Mouse (Mus musculus): ENCODE measurements at regions not wholly inside any gene's neighbourhood (a gene's known extent, or its start where the extent isn't known, plus 50 kb on each side); places are given as distances from the start of the nearest gene placed in this dataset.

GRCm38 (mm10) chr14:72942571-72942970, 106.3 kb downstream of the Cysltr2 start:
- no peak for ATAC-seq
- H3K9ac ChIP-seq (ENCODE audit: low read depth, low read length) = no peak overlapping the region
- H3K4me1 ChIP-seq (ENCODE audit: control insufficient read depth, insufficient read depth, low read length) = no peaks in the 10 kb centered on the region
- no peak overlapping the region for H3K4me3 ChIP-seq (ENCODE audit: low read depth, low read length)
- H3K36me3 ChIP-seq (ENCODE audit: control insufficient read depth, insufficient read depth, low read length) = no peaks in the 10 kb centered on the region
- H3K27ac ChIP-seq (ENCODE audit: low read length) = no peak overlapping the region
- no peak overlapping the region for H3K4me2 ChIP-seq (ENCODE audit: low read length)
- 89% methylated on average over 2 of the region's 2 CpGs for WGBS
- H3K27me3 ChIP-seq (ENCODE audit: control insufficient read depth, insufficient read depth, low read depth, low read length) = no peaks in the 10 kb centered on the region
- no peaks in the 10 kb centered on the region for H3K9me3 ChIP-seq (replicated peaks; ENCODE audit: control insufficient read depth, low read length, poor library complexity, severe bottlenecking)

- H3K4me2 ChIP-seq (ENCODE audit: low read length) = no peak overlapping the region
- H3K27me3 ChIP-seq (ENCODE audit: control insufficient read depth, insufficient read depth, low read depth, low read length) = no peaks in the 10 kb centered on the region
- H3K9me3 ChIP-seq (replicated peaks; ENCODE audit: control insufficient read depth, low read length, poor library complexity, severe bottlenecking) = no peaks in the 10 kb centered on the region
- H3K36me3 ChIP-seq (ENCODE audit: control insufficient read depth, insufficient read depth, low read length) = no peaks in the 10 kb centered on the region
- no peak for ATAC-seq
- H3K27ac ChIP-seq (ENCODE audit: low read length) = no peak overlapping the region
- no peak overlapping the region for H3K4me3 ChIP-seq (ENCODE audit: low read depth, low read length)
- no peaks in the 10 kb centered on the region for H3K4me1 ChIP-seq (ENCODE audit: control insufficient read depth, insufficient read depth, low read length)
- H3K9ac ChIP-seq (ENCODE audit: low read depth, low read length) = no peak overlapping the region
Measured at GRCm38 (mm10) chr14:72939067-72939393, 109.9 kb downstream of the Cysltr2 start.

GRCm38 (mm10) chr14:72938382-72939066, 110.4 kb downstream of the Cysltr2 start:
- no peak overlapping the region for H3K9ac ChIP-seq (ENCODE audit: low read depth, low read length)
- ATAC-seq = no peak
- no peaks in the 10 kb centered on the region for H3K27me3 ChIP-seq (ENCODE audit: control insufficient read depth, insufficient read depth, low read depth, low read length)
- no peaks in the 10 kb centered on the region for H3K4me1 ChIP-seq (ENCODE audit: control insufficient read depth, insufficient read depth, low read length)
- H3K4me3 ChIP-seq (ENCODE audit: low read depth, low read length) = no peak overlapping the region
- no peak overlapping the region for H3K4me2 ChIP-seq (ENCODE audit: low read length)
- no peak overlapping the region for H3K27ac ChIP-seq (ENCODE audit: low read length)
- no peaks in the 10 kb centered on the region for H3K36me3 ChIP-seq (ENCODE audit: control insufficient read depth, insufficient read depth, low read length)
- no peaks in the 10 kb centered on the region for H3K9me3 ChIP-seq (replicated peaks; ENCODE audit: control insufficient read depth, low read length, poor library complexity, severe bottlenecking)

GRCm38 (mm10) chr14:72933598-72933997, 115.3 kb downstream of the Cysltr2 start:
- Histone ChIP-seq H3K4me2 (ENCODE audit: low read length) (no peak overlapping the region), H3K27ac (ENCODE audit: low read length) (no peak overlapping the region), H3K9me3 (replicated peaks; ENCODE audit: control insufficient read depth, low read length, poor library complexity, severe bottlenecking) (no peaks in the 10 kb centered on the region), H3K9ac (ENCODE audit: low read depth, low read length) (no peak overlapping the region), H3K4me1 (ENCODE audit: control insufficient read depth, insufficient read depth, low read length) (no peaks in the 10 kb centered on the region), H3K27me3 (ENCODE audit: control insufficient read depth, insufficient read depth, low read depth, low read length) (no peaks in the 10 kb centered on the region), H3K4me3 (ENCODE audit: low read depth, low read length) (no peak overlapping the region), H3K36me3 (ENCODE audit: control insufficient read depth, insufficient read depth, low read length) (no peaks in the 10 kb centered on the region)
- no peak for ATAC-seq

- Histone ChIP-seq H3K9ac (ENCODE audit: low read depth, low read length) (no peak overlapping the region), H3K27me3 (ENCODE audit: control insufficient read depth, insufficient read depth, low read depth, low read length) (no peaks in the 10 kb centered on the region), H3K4me1 (ENCODE audit: control insufficient read depth, insufficient read depth, low read length) (no peaks in the 10 kb centered on the region), H3K4me3 (ENCODE audit: low read depth, low read length) (no peak overlapping the region), H3K9me3 (replicated peaks; ENCODE audit: control insufficient read depth, low read length, poor library complexity, severe bottlenecking) (no peaks in the 10 kb centered on the region), H3K36me3 (ENCODE audit: control insufficient read depth, insufficient read depth, low read length) (no peaks in the 10 kb centered on the region), H3K27ac (ENCODE audit: low read length) (no peak overlapping the region), H3K4me2 (ENCODE audit: low read length) (no peak overlapping the region)
- WGBS = 80% methylated on average over 9 of the region's 9 CpGs
- ATAC-seq = no peak
Measured at GRCm38 (mm10) chr14:72932296-72932695, 116.6 kb downstream of the Cysltr2 start.

- Histone ChIP-seq H3K4me2 (ENCODE audit: low read length) (no peak overlapping the region), H3K4me1 (ENCODE audit: control insufficient read depth, insufficient read depth, low read length) (no peaks in the 10 kb centered on the region), H3K27ac (ENCODE audit: low read length) (no peak overlapping the region), H3K4me3 (ENCODE audit: low read depth, low read length) (no peak overlapping the region), H3K9me3 (replicated peaks; ENCODE audit: control insufficient read depth, low read length, poor library complexity, severe bottlenecking) (0 out of 2 replicates have a peak, but pooled peaks cover 1% of the 10 kb centered on the region), H3K27me3 (ENCODE audit: control insufficient read depth, insufficient read depth, low read depth, low read length) (no peaks in the 10 kb centered on the region), H3K36me3 (ENCODE audit: control insufficient read depth, insufficient read depth, low read length) (no peaks in the 10 kb centered on the region), H3K9ac (ENCODE audit: low read depth, low read length) (no peak overlapping the region)
- 86% methylated on average over 11 of the region's 11 CpGs for WGBS
- ATAC-seq = no peak
Measured at GRCm38 (mm10) chr14:72901171-72901926, 147.6 kb downstream of the Cysltr2 start.

- Histone ChIP-seq H3K9me3 (replicated peaks; ENCODE audit: control insufficient read depth, low read length, poor library complexity, severe bottlenecking) (0 out of 2 replicates have a peak, but pooled peaks cover 3% of the 10 kb centered on the region), H3K9ac (ENCODE audit: low read depth, low read length) (no peak overlapping the region), H3K36me3 (ENCODE audit: control insufficient read depth, insufficient read depth, low read length) (no peaks in the 10 kb centered on the region), H3K27me3 (ENCODE audit: control insufficient read depth, insufficient read depth, low read depth, low read length) (no peaks in the 10 kb centered on the region), H3K4me2 (ENCODE audit: low read length) (no peak overlapping the region), H3K27ac (ENCODE audit: low read length) (no peak overlapping the region), H3K4me3 (ENCODE audit: low read depth, low read length) (no peak overlapping the region), H3K4me1 (ENCODE audit: control insufficient read depth, insufficient read depth, low read length) (no peaks in the 10 kb centered on the region)
- ATAC-seq = no peak
- 93% methylated on average over 4 of the region's 4 CpGs for WGBS
Measured at GRCm38 (mm10) chr14:72899630-72900029, 149.3 kb downstream of the Cysltr2 start.

- WGBS = 82% methylated on average over 2 of the region's 2 CpGs
- ATAC-seq = no peak
Measured at GRCm38 (mm10) chr14:72892316-72892715, 156.6 kb downstream of the Cysltr2 start.

GRCm38 (mm10) chr14:72889663-72890062, 159.3 kb downstream of the Cysltr2 start:
- H3K4me2 ChIP-seq (ENCODE audit: low read length) = no peak overlapping the region
- no peak overlapping the region for H3K4me3 ChIP-seq (ENCODE audit: low read depth, low read length)
- 88% methylated on average over 5 of the region's 5 CpGs for whole genome bisulfite sequencing
- H3K4me1 ChIP-seq (ENCODE audit: control insufficient read depth, insufficient read depth, low read length) = no peaks in the 10 kb centered on the region
- H3K27ac ChIP-seq (ENCODE audit: low read length) = no peak overlapping the region
- no peaks in the 10 kb centered on the region for H3K27me3 ChIP-seq (ENCODE audit: control insufficient read depth, insufficient read depth, low read depth, low read length)
- ATAC-seq = no peak
- H3K36me3 ChIP-seq (ENCODE audit: control insufficient read depth, insufficient read depth, low read length) = no peaks in the 10 kb centered on the region
- no peaks in the 10 kb centered on the region for H3K9me3 ChIP-seq (replicated peaks; ENCODE audit: control insufficient read depth, low read length, poor library complexity, severe bottlenecking)
- H3K9ac ChIP-seq (ENCODE audit: low read depth, low read length) = no peak overlapping the region

More at GRCm38 (mm10) chr14:72892316-72892715, 156.6 kb downstream of the Cysltr2 start:
- H3K27ac ChIP-seq (ENCODE audit: low read length) = no peak overlapping the region
- no peaks in the 10 kb centered on the region for H3K27me3 ChIP-seq (ENCODE audit: control insufficient read depth, insufficient read depth, low read depth, low read length)
- no peaks in the 10 kb centered on the region for H3K4me1 ChIP-seq (ENCODE audit: control insufficient read depth, insufficient read depth, low read length)
- H3K4me2 ChIP-seq (ENCODE audit: low read length) = no peak overlapping the region
- no peak overlapping the region for H3K4me3 ChIP-seq (ENCODE audit: low read depth, low read length)
- no peak overlapping the region for H3K9ac ChIP-seq (ENCODE audit: low read depth, low read length)
- 0 out of 2 replicates have a peak, but pooled peaks cover 3% of the 10 kb centered on the region for H3K9me3 ChIP-seq (replicated peaks; ENCODE audit: control insufficient read depth, low read length, poor library complexity, severe bottlenecking)
- H3K36me3 ChIP-seq (ENCODE audit: control insufficient read depth, insufficient read depth, low read length) = no peaks in the 10 kb centered on the region
